Mouse (Mus musculus) layer of hippocampus, adult 8-10 months (tissue): ENCODE results near the gene Nt5dc3. TPM values are rescaled to one million over a fixed set of nuclear protein-coding genes. Genes with fewer than 3 reads are reported as not detected.

Experiments
- DNase-seq, 2 experiments: peaks; one replicate each; pipeline ENCODE4 v3.0.0; 2022; ENCODE audit warnings: low spot score in 2 of 2
- total RNA-seq, 4 experiments: library from RNA; stranded (reverse); gene quantifications; 2 replicates each; pipeline ENCODE4 v1.2.4; 2022

The Nt5dc3 gene
- total RNA-seq, 4 experiments from 2014 or later: 113 to 152 (median 122) TPM

DNA sequence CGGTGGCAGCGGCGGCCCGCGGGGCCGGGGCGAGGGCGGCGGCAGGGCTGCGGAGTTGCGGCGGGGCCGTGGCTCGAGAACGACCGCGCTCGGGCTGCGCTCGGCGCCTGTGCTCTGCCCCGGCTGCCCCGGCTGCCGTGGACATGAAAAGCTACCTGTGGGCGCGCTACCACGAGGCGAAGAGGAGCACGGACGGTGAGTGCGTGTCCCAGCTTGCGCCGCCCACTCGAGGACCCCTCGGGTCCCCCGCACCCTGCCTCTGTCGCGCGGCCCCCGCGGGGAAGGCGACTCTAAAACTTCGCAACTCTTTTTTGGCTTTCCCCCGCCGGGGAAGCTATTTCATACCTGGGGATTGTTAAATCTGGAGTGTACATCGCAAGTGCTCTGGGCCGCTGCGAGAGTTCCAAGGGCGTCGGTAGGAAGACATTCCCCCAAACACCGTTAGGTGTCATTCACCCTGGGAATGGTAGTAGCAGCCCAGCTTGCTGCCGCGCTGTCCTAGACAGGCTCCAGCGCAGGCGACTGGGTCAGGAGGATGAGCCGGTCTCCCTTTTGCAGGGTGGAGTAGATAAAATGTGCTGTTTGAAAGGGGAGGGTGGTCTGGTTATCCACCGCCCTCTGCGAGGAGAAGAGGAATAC lies 431 bp downstream of the Nt5dc3 start:
- DNase-seq: no peak

DNA sequence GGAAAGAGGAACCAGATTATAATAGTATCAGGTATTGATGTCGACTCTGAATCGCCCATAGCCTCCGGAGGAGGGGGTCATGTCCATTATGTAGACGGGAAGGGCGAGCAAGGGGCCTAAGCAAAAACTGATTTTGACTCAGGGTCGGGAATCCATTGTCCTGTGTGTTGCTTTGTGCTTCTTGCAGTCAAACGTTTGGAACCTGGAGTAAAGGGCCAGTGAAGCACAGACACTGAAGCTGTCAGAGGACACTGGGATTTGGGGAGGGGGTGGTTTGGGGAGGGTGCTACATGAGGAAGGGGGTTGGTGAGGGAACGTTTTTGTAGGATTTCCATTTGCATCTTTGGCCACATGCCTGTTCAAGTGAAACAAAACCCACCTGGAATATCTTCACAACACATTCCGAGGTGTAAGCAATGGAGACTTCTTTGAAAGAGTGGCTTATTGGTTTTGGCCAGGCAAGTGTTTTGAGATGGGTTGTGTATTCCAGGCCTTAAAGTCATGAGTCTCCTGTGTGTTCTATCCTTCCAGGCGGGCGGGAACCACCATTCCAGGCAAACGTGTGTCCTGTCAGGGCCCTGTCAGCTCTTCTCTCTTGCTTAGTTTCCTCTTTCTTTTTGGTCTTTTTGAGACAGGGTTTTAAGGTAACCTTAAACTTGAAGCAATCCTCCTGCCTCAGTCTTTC lies 1.2 kb downstream of the Nt5dc3 start:
- DNase-seq: no peak

DNA sequence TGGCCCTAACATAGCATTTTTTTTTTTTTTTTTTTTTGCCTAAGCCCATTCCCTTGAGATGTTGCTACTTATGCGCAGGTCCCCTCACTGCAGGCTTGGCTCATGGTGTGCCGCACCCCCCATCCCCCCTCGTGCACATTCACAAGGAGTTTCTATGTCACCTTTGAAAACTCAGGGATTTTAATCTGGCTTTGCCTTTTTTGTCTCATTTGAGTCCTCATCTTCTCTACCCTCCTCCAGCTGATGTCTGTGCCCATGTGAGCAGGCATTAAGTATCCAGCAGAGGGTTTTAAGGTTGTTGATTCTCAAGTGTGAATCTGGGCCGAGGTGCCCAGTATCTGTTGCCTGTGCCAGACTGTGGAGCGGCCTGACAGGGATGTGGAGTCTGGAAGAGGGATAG lies 2.8 kb downstream of the Nt5dc3 start:
- DNase-seq: no peak

DNA sequence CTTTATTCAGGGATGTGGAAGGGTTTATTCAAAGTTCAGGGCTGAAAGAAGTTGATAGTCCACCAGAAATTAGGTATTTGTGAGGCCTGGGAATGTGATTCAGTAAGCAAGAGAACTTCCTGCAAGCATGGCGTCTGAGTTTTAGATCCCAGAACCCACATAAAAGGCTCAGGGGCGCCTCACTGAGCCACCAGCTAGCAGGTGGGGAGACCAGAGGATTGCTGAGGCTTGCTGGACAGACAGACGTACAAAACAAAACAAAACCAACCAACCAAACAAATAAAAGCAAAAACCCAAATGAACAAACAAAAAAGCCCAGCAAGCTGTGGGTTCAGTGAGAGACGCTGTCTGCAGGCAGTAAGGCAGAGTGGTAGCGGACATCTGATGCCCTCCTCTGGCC lies 3.9 kb downstream of the Nt5dc3 start:
- no peak for DNase-seq

DNA sequence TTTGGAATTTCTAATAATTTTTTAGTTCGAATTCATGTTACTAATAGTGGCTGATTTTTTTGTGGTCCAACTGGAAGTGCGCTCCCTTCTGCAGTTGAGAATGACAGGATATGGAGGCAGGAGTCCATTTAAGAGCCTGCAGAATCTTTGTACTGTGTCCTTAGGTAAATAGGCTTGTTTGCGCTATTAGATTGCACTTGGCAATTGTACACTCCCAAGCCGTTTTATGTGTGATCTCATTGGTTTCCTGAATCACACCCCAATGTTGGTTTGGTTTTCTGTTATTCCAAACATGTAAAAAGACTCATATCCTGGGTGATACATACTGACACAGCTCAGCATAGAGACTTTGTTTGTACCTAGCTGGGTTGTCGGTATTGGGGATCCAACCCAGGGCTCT lies 4.8 kb downstream of the Nt5dc3 start:
- DNase-seq: no peak

DNA sequence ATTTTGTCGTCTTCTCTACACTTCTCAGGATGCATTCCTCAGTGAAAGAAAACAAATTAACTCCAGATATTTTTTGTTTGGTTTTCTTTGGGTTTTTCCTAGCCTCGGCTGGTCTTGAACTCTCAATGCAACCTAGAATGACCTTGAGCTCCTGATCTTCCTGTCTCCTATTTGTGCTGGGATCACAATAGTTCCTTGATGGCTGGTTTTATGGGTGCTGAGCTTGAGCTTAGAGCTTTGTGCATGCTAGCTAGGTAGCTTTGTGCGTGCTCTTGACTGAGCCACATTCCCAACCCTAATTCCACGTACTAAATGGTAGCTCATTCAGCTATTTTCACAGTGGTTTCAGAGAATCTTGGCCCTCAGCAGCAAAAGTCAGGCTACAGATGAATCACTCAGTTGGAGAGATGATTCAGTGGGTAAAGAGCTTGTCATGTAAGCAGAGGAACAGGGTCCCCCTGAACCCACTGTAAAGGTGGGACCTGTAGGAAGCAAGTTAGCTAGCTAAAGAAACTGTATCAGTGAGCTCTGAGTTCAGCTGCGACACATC lies 5.4 kb downstream of the Nt5dc3 start:
- no peak for DNase-seq

DNA sequence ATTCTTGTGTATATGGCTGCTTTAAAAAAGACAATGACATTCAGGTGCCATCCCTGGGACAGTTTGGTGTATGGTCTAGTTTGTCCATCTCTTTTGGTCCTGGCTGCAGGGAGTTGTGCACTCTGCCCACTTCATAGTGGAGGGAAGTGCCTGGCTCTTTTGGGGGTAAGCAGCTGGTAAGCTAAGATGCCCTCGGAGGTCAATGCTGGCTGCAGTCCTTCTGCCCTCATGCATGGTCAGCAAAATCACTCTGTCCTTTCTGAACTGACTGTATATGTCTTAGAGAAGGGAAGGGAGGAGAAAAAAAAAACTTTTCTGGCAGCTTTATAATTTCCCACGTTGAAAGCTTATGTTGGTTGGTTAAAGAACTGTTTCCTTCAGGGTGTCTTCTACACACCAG lies 6.6 kb downstream of the Nt5dc3 start:
- no peak for DNase-seq

DNA sequence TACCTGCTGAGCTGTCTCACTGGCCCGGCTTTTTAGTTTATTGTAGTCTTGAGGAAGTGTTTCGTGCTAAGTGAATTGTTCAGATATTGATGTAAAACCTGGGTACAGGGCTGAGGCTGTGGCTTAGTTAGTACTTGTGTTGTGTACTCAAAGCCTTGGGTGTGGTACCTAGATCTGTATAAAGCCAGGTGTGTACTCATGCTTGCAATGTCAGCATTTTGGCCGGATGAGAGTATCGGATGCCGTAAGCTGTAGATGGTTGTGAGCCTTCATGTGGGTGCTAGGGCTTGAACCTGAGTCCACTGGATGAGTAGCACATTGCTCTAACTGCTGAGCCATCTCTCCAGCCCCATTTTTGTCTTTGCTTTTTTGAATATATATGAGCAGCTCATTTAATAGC lies 7.3 kb downstream of the Nt5dc3 start:
- DNase-seq: no peak

DNA sequence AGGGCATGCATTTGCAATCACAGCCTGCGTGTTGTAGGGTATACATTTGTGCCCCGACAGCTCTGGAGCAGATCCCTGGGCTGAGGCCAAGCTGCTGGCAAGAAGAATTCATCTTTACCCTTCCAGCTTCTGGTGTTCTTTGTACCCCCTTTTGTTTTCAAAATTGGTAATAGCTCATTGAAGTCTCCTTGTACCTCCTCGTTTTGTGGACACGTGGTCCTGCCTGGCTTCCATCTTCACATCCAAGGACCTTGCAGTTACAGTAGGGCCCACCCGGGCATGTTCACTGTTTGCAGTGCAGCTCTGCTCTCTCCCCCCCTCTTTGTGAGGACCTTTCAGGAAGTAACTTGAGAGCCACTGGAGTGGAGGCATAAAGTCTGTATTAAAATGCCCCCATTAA lies 9.4 kb downstream of the Nt5dc3 start:
- DNase-seq: no peak

DNA sequence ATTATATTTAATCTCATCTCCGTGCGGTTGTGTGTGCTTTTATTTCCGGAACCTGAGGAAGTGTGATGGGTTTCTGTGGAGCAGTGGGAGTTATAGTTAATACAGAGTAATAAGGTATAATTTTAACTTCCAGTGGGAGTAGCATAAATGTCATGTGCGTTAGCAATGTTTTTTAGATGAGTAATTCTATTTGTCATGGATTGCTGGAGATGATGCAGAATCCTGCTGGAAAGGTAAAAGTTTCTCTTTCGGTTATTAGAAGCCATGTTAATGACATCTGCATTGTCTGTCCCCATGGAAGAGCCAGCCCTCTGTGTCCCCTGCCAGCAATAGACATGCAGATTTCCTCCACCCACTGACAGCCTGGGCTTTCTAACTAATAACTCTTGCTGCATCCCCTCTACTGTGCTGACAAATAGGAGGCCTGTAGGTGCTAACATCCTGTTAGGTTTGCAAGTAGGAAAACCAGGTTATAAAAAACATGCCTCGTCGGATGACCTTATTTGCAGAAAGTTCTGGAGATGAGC lies 10.4 kb downstream of the Nt5dc3 start:
- DNase-seq: no peak

DNA sequence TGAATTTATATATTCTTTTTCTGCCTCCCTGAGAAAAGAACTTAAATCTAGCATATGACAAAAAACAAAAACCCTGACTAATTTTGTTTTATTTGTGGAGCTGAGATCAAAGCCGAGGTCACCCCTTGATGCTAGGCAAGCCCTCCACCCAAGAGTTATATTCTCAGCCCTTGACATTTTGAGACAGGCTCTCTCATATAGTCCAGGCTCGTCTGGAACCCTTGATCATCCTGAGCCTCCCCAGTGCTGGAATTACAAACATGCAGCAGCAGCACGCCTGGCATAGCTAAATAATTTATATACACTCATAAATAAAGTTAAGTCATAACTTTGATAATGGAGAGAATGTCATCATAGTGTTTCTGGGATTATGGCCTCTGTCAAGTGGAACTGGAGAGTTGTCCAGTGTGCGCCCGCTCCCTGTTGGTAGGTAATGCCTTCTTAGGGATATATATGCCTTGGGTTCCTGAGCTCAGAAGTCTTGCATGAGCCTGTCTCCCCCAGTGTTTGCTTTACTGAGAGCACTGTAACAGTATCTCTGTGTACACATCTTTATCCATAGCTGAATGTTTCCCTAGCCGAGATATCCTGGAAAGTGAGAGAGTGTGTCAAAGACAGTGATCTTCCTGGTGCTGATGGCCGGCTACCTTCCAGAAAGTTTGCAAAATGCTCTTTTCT lies 12.8 kb downstream of the Nt5dc3 start:
- DNase-seq: no peak

DNA sequence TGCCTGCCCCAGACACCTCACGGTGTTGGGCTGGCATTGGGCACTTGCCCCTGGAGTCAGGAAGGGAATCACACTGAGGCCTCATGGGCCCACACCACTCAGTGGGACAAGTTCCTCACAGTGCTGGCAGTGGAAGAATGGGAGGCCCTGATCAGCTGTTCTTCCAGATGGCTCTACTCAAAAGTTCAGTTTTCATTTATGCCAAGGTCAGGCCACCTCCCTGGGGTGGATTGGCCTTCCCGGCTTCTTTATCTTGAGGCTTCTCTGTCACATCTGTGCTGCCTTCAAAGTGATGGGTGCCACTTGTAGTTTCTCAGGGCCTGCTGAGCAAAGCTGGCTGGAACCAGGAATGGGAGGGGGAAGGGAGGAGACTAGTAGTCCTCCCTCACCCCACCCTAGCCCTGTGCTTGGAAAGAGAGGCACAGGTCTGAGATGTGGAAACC lies 14.7 kb downstream of the Nt5dc3 start:
- no peak for DNase-seq

DNA sequence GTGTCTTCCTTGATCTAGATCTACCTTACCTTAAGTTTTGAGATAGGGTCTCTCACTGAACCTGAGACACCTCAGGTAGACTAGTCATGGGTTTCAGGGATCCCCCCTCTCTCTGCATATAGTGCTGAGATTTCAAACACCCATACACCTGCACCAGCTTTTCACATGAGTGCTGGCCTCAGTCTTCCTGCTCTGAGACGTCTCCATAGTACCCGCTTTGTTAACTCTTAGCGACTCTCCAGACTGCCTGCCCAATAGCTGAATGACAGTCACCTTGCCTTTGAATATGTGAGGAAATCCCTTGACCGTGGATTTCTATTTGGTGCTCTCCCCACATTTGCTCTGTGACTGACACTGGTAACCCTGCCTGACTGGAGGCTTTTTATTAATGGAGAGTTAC lies 15.4 kb downstream of the Nt5dc3 start:
- no peak for DNase-seq

DNA sequence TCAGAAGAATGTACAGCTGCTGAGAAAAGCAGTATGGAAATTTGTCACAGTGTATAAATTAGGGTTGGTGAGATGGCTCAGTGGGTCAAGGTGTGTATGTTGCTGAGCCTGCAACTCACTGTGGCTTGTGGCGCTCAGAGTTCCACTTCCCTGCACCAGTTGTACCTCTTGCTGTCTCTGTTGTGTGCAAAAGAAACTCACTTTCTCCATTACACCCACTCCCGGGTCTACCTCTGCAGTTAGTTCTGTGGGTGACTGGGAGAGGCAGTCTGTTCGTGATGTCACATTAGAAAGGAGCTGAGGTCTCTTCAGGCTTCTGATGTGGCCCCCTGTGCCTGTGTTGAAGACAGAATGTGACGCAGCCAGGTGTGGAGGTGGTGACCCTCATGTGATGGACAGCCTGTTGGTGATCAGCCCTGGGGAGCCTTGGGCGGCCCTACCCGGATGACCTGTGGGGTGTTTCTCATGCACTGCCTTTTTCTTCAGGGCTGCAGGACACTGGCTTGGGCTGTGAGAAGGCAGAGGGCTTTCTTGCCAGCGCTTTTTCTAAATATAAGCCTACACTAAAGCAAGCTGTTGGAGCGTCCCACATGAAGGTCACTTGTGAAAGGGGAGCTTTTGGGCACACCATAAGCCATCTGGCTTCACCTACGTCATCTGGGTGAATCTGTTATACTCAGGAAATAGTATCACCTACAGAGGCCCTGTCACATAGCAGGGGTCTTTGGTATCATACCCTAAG lies 16.2 kb downstream of the Nt5dc3 start:
- no peak for DNase-seq

DNA sequence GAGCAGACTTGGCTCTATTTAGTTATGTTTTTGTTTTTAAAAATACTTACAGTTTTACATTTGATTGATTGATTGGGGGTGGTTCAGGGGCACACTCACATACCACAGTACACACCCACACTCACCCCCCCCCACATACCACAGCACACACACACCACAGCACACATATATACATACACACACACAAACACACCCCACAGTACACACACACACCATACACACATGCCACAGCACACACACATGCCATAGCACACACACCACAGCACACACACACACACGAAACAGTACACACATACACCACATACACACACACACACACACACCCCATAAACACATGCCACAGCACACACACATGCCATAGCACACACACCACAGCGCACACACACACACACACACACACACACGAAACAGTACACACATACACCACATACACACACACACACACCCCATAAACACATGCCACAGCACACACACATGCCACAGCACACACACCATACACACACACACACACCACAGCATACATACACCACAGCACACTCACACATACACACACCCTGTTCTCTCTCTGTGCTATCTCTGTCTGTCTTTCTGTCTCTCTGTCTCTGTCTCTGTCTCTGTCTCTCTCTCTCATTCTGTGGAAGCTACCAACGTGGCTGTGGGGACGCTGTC lies 17.4 kb downstream of the Nt5dc3 start:
- DNase-seq: no peak

DNA sequence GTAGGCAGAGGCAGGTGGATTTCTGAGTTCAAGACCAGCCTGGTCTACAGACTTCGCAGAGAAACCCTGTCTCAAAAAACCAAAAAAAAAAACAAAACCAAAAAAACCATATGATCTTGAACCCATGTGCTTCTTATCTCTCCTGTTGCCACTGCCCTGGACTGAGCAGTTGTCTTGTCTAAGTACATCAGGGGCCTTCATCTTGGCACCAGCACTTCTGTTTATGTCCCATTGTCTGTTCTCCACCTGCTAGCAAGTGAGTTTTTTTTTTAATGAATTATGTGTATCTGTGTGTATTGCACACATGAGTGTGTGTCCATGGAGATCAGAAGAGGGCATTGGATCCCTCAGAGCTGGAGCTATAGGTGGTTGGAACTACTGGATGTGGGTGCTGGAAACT lies 28.6 kb downstream of the Nt5dc3 start:
- DNase-seq: no peak

DNA sequence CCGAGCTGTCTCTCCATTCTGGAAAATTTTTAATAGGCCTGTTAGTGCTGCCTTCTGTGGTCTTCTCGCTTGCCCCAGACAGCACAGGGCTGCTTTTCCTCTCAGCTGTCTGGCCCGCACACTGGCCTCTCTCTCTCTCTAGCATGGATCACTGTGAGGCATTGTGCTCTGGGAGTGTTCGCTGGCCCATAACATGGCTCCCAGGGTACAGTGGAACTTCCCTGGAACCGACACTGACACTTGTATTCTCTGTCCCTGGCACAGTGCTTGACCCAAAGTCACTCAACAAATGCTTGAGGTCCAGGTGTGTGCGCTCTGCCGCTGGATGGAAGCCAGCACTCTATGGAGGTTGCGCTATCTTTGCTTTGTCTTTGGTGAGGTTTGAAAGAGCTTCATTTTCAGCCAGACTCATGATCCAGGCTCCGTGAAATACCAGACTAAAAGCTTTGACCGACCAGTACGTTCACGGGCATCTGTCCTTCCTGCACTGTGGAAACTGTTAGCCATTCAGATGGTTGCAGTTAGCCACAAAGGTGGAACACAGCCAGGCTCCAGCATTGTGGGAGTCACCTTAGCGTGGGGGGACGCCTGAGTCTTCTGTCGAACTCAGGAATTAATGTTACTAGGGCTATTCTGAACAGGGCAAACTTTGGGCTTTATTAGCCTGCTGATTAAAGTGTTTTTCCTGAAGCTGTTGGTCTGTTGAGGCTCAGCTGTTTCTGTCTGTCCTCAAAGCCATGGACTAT lies 29.4 kb downstream of the Nt5dc3 start:
- DNase-seq: no peak

DNA sequence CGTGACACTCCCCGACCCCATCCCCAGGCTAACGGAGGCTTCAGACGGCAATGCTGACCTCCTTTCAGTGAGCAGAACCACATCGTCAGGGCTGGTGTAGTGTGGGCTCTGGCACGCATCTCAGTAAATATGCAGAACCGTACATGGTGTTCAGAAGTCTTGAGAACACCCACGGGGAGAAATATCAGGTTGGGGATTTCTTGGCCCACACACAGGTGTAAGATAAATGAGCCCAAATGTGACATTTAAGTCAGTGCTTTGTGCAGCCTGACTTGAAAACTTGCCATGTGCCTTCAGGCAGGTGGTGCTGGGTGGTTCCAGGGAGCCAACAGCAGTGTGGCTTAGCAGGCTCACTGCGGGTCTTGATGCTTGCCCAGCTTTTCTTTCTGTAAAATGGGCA lies 31.2 kb downstream of the Nt5dc3 start:
- peak; percentile 56 for DNase-seq

DNA sequence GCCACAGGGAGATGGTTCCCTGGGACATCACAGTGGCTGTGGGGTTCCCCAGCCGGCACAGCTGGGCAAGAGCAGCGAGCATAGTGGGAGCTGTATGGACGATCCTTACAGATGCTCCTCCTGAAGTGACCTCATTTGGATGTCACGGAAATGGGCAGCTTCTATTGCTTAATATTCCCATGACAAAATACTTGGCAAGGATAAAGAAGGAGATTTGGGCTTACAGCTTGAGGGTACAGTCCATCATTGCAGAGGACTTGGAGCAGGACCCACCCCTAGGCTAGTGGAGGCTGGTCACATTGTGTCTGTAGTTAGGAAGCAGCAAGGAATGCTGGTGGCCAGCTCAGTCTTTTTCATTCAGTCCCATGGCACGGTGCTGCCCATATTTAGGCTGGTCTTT lies 31.8 kb downstream of the Nt5dc3 start:
- no peak for DNase-seq
